Mouse (Mus musculus): Measurements from ENCODE around the gene Gsn. TPM values are rescaled to one million over a fixed set of nuclear protein-coding genes. Genes with fewer than 3 reads are reported as not detected.

Gsn gene
- total and polyA plus RNA-seq, 3 experiments = 24.2 to 54.2 (median 42.9) TPM

GRCm38 (mm10) chr2:35273536-35273935, 17.4 kb downstream of the Gsn start:
- dilution Hi-C loops (cut with MboI; ENCODE audit: extremely low pct_ligation_motif_present, extremely low pct_unique_long_range_greater_than_20kb, low sequenced_read_pairs) = no loop called here
- H3K4me2 ChIP-seq (ENCODE audit: insufficient read depth, low read depth, poor library complexity, severe bottlenecking) = no peak overlapping the region
- TF ChIP-seq SMC3 (IDR thresholded peaks at IDR 0.05; ENCODE audit: low read depth, low read length) (no peak), MYC (IDR thresholded peaks at IDR 0.05; ENCODE audit: low read depth, low read length) (no peak), CHD2 (IDR thresholded peaks at IDR 0.05; ENCODE audit: low read length) (no peak), PAX5 (IDR thresholded peaks at IDR 0.05; ENCODE audit: low read length) (no peak), JUN (IDR thresholded peaks at IDR 0.05; ENCODE audit: insufficient read depth, low read depth, low read length) (no peak), ZC3H11A (IDR thresholded peaks at IDR 0.05; ENCODE audit: low read depth, low read length) (no peak), CTCF (conservative IDR thresholded peaks at IDR 0.05 in 1 of 2, IDR thresholded peaks at IDR 0.05 in 1 of 2; ENCODE audit: low read depth in 2 of 2, low read length in 2 of 2) (no peak), GABPA (IDR thresholded peaks at IDR 0.05; ENCODE audit: insufficient replicate concordance, low read depth, low read length) (no peak), ELF1 (IDR thresholded peaks at IDR 0.05; ENCODE audit: low read depth, low read length) (no peak), POLR2AphosphoS2 (IDR thresholded peaks at IDR 0.05; ENCODE audit: low read depth, low read length) (no peak), POLR2A (IDR thresholded peaks at IDR 0.05; ENCODE audit: low read depth, low read length) (no peak), MAFK (IDR thresholded peaks at IDR 0.05; ENCODE audit: insufficient replicate concordance, low read length) (no peak), TBP (conservative IDR thresholded peaks at IDR 0.05; ENCODE audit: low read depth, low read length) (no peak)
- peaks cover 3 to 32% of the 10 kb centered on the region in 2 experiments; a peak in 3 of 4 replicates for H3K4me1 ChIP-seq (ENCODE audit: control insufficient read depth in 1 of 2, insufficient read depth in 2 of 2)
- H3K9ac ChIP-seq (ENCODE audit: insufficient read depth, low read depth) = no peak overlapping the region
- in situ Hi-C loops (cut with MboI; ENCODE audit: low pct_ligation_motif_present, low pct_unique_long_range_greater_than_20kb, low sequenced_read_pairs) = no loop called here
- no peaks in the 10 kb centered on the region for H3K9me3 ChIP-seq (replicated peaks; ENCODE audit: low read length)
- no peaks in the 10 kb centered on the region for H3K79me2 ChIP-seq (replicated peaks; ENCODE audit: control insufficient read depth, extremely low read depth, insufficient read depth, poor library complexity, severe bottlenecking)
- peaks cover 0 to 5% of the 10 kb centered on the region in 2 experiments for H3K36me3 ChIP-seq (replicated peaks in 1 of 2; ENCODE audit: control insufficient read depth in 1 of 2, insufficient read depth in 1 of 2, low read length in 1 of 2)
- no peak overlapping the region for H3K4me3 ChIP-seq (replicated peaks in 1 of 3; ENCODE audit: low read depth in 2 of 3, low read length in 2 of 3, poor library complexity in 1 of 3)
- no peak overlapping the region for H3K27ac ChIP-seq (ENCODE audit: insufficient read depth, low read depth)
- H3K27me3 ChIP-seq (replicated peaks) = no peaks in the 10 kb centered on the region
- DNase-seq (ENCODE audit: extremely low read depth) = no peak

DNA sequence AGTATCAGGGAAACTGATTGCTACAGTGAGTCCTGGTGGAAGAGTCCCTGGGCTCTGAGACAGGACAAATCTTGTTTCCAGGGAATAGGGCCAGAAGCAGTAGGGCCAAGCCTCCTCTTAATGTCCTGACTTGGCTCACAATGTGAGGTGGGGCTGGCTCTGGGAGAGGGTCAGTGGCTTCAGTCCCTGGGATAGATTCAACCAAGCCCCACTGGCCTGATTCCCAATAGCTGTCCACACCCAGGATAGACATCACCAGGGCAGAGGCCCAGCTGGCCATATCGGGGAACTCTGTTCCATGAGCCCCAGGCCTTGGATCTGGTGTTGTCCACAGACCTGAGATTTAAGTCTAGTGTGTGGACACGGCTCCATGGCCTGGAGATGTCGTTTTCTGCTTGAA, 21.5 kb downstream of the Gsn start:
- peaks cover 0 to 13% of the 10 kb centered on the region in 2 experiments; a peak in 2 of 4 replicates for H3K4me1 ChIP-seq (ENCODE audit: control insufficient read depth in 1 of 2, insufficient read depth in 2 of 2)
- in situ Hi-C loops (cut with MboI; ENCODE audit: low pct_ligation_motif_present, low pct_unique_long_range_greater_than_20kb, low sequenced_read_pairs) (loop anchor here (25.0 kb wide), 1 partner anchor 635 kb away; no protein-coding TSS in a partner anchor), dilution Hi-C loops (cut with MboI; ENCODE audit: extremely low pct_ligation_motif_present, extremely low pct_unique_long_range_greater_than_20kb, low sequenced_read_pairs) (no loop called here)
- no peak for DNase-seq (ENCODE audit: extremely low read depth)
- no peak for TF ChIP-seq ETS1 (conservative IDR thresholded peaks at IDR 0.05; ENCODE audit: low read depth, low read length)
- TF ChIP-seq NRF1 (IDR thresholded peaks at IDR 0.05; ENCODE audit: low read depth, low read length) = no peak
- no peak for TF ChIP-seq USF2 (conservative IDR thresholded peaks at IDR 0.05; ENCODE audit: low read depth, low read length)
- H3K9ac ChIP-seq (ENCODE audit: insufficient read depth, low read depth) = no peak overlapping the region
- no peak overlapping the region for H3K4me2 ChIP-seq (ENCODE audit: insufficient read depth, low read depth, poor library complexity, severe bottlenecking)
- no peak overlapping the region for H3K27ac ChIP-seq (ENCODE audit: insufficient read depth, low read depth)
- no peaks in the 10 kb centered on the region for H3K9me3 ChIP-seq (replicated peaks; ENCODE audit: low read length)
- peaks cover 0 to 4% of the 10 kb centered on the region in 2 experiments for H3K36me3 ChIP-seq (replicated peaks in 1 of 2; ENCODE audit: control insufficient read depth in 1 of 2, insufficient read depth in 1 of 2, low read length in 1 of 2)
- H3K4me3 ChIP-seq (replicated peaks in 1 of 3; ENCODE audit: low read depth in 2 of 3, low read length in 2 of 3, poor library complexity in 1 of 3) = no peak overlapping the region
- H3K27me3 ChIP-seq (replicated peaks) = no peaks in the 10 kb centered on the region
- no peaks in the 10 kb centered on the region for H3K79me2 ChIP-seq (replicated peaks; ENCODE audit: control insufficient read depth, extremely low read depth, insufficient read depth, poor library complexity, severe bottlenecking)
